9 mouse cellular contexts compared by ENCODE assay signal in the genomic region with DNA sequence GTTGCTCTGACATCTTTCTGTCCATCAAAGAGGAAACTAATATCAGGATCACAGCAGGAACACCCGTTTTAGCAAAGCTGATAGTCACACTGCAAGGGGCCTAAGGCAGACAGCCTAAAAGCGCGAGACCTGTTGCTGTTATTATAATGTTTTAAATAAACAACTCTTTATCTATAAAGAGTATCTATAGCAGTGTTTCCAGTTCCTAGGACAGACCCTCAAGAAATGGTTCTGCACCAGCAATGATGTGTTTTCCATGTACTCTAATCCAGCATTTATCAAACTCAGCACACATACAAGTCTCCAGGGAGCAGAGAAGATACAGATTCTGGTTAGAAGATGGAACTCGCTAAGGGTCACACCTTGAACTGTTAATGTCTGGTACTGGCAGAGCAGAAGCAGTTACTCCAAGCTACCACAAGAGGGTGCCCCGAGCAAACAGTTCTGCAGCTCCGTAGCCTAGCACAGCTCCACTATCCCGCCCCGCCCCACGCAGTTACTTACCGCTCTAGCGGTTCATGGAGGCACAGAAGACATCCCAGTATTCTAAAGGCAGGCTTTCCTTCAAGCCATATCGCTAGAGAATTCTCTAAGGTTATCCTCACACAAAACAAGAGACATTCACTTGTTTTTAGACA.
DNase-seq lines count a peak whose midpoint lies in the region; ATAC-seq and TF ChIP-seq lines count a peak whose summit lies in the region.
"Had no signal": no experiment of that assay in that cellular context is flagged by ENCODE, and none has a peak within 500 bp of the region (broad histone marks: within the 10 kb centered on the region; RNA-seq: fewer than 3 reads in every experiment).

No protein-coding gene starts in this region.

- peak; percentile 95 for TF ChIP-seq CTCF in E14TG2a.4 (conservative IDR thresholded peaks at IDR 0.05; ENCODE audit: low read length)
- TF ChIP-seq CTCF in lung, adult 2 months (IDR thresholded peaks at IDR 0.05; ENCODE audit: insufficient read depth, low read length): peak; percentile 91
- TF ChIP-seq CTCF in thymus, adult 2 months (IDR thresholded peaks at IDR 0.05; ENCODE audit: borderline replicate concordance, control insufficient read depth, extremely low read depth, insufficient read depth, low read length, poor library complexity): peak; percentile 64; the same call in 1 of the 2 replicates

- no peak overlapping the region for H3K4me3 ChIP-seq in E14TG2a.4 (replicated peaks; ENCODE audit: low read length)
- H3K4me3 ChIP-seq in forebrain, embryonic 13.5 days: no peak overlapping the region
- H3K4me3 ChIP-seq in lung, adult 2 months (replicated peaks; ENCODE audit: extremely low read depth, low read depth, low read length): no peak overlapping the region
- H3K4me3 ChIP-seq in thymus, adult 2 months (ENCODE audit: control insufficient read depth, insufficient read depth, low read length): no peak overlapping the region
- H3K4me3 ChIP-seq: liver, embryonic 15.5 days had no signal

- no peak for TF ChIP-seq POLR2A in lung, adult 2 months (IDR thresholded peaks at IDR 0.05; ENCODE audit: borderline replicate concordance, extremely low read depth, low read depth, low read length)
- no peak for TF ChIP-seq POLR2A in thymus, adult 2 months (IDR thresholded peaks at IDR 0.05; ENCODE audit: control insufficient read depth, extremely low read depth, insufficient read depth, low read length, poor library complexity)

- H3K27ac ChIP-seq in forebrain, embryonic 13.5 days: no peak overlapping the region
- no peak overlapping the region for H3K27ac ChIP-seq in thymus, adult 2 months (ENCODE audit: control insufficient read depth, insufficient read depth, low read length)
- H3K27ac ChIP-seq: liver, embryonic 15.5 days had no signal

- no peaks in the 10 kb centered on the region for H3K9me3 ChIP-seq in E14TG2a.4 (ENCODE audit: low read length)
- H3K9me3 ChIP-seq in forebrain, embryonic 13.5 days (replicated peaks): no peaks in the 10 kb centered on the region
- H3K9me3 ChIP-seq: liver, embryonic 15.5 days had no signal

- intact Hi-C loops in heart, postnatal 25 days (cut with DNase I): loop anchor here (2.0 to 10.0 kb wide), 4 partner anchors 243 to 705 kb away; no protein-coding TSS in a partner anchor

- H3K27me3 ChIP-seq in E14TG2a.4 (ENCODE audit: insufficient read depth, low read length): no peaks in the 10 kb centered on the region
- no peaks in the 10 kb centered on the region for H3K27me3 ChIP-seq in forebrain, embryonic 13.5 days
- H3K27me3 ChIP-seq in thymus, adult 2 months (ENCODE audit: control insufficient read depth, insufficient read depth, low read length): no peaks in the 10 kb centered on the region
- H3K27me3 ChIP-seq: liver, embryonic 15.5 days had no signal

- no peak overlapping the region for H3K4me2 ChIP-seq in forebrain, embryonic 13.5 days
- H3K4me2 ChIP-seq: liver, embryonic 15.5 days had no signal

- no peaks in the 10 kb centered on the region; the same call in 1 of the 2 replicates for H3K4me1 ChIP-seq in E14TG2a.4 (replicated peaks; ENCODE audit: low read depth, low read length)
- no peaks in the 10 kb centered on the region for H3K4me1 ChIP-seq in forebrain, embryonic 13.5 days
- no peaks in the 10 kb centered on the region for H3K4me1 ChIP-seq in lung, adult 2 months (ENCODE audit: control insufficient read depth, insufficient read depth, low read length)
- no peaks in the 10 kb centered on the region for H3K4me1 ChIP-seq in thymus, adult 2 months (replicated peaks; ENCODE audit: control insufficient read depth, insufficient read depth, low read length)
- H3K4me1 ChIP-seq: liver, embryonic 15.5 days had no signal

- ATAC-seq in cerebellum, adult (ENCODE audit: insufficient number of reproducible peaks, low FRiP score, low TSS enrichment): peak; percentile 96
- peak; percentile 97 for ATAC-seq in forebrain, embryonic 13.5 days

- no peaks in the 10 kb centered on the region for H3K36me3 ChIP-seq in E14TG2a.4 (ENCODE audit: insufficient read depth, low read length)
- no peaks in the 10 kb centered on the region for H3K36me3 ChIP-seq in forebrain, embryonic 13.5 days (ENCODE audit: poor library complexity, severe bottlenecking)
- H3K36me3 ChIP-seq in thymus, adult 2 months (ENCODE audit: control insufficient read depth, insufficient read depth, low read length): no peaks in the 10 kb centered on the region
- H3K36me3 ChIP-seq: liver, embryonic 15.5 days had no signal

- DNase-seq in heart, postnatal 25 days (ENCODE audit: low spot score): peak; percentile 9
- DNase-seq in large intestine, adult 2 months (ENCODE audit: low read depth, low spot score): peak; percentile 68
- DNase-seq in lung, adult 2 months: peak; percentile 54
- DNase-seq in ovary, adult 18-20 months (ENCODE audit: low spot score): peak; percentile 53
- DNase-seq in thymus, adult 2 months: peak; percentile 71

- no peak overlapping the region for H3K9ac ChIP-seq in forebrain, embryonic 13.5 days
- H3K9ac ChIP-seq: liver, embryonic 15.5 days had no signal

- 20% methylated on average over 12 of the region's 12 CpGs for WGBS in forebrain, embryonic 13.5 days
- 14% methylated on average over 12 of the region's 12 CpGs for WGBS in large intestine, adult 2 months
- WGBS in lung, adult 2 months: 14% methylated on average over 12 of the region's 12 CpGs
- WGBS in thymus, adult 2 months: 21% methylated on average over 12 of the region's 12 CpGs

Comparison
In these comparisons a context has a peak if more than half of its experiments do, and no peak if none do; other contexts are left out.
1. DNase-seq: peak in every context shown above with its lines; median percentile 71 in thymus, adult 2 months; 68 in large intestine, adult 2 months; 54 in lung, adult 2 months; 53 in ovary, adult 18-20 months; 9 in heart, postnatal 25 days.